Mouse (Mus musculus) myocyte (in vitro differentiated cells): ENCODE data around the gene Rasgrp2. TPM values are rescaled to one million over a fixed set of nuclear protein-coding genes. Genes with fewer than 3 reads are reported as not detected.
A peak's percentile ranks its signal among the peaks of the same experiment; 100 is the strongest.

ENCODE experiments used
- H3K27me3 ChIP-seq: one replicate; pipeline ENCODE4 v1.6.1; 2011; ENCODE audit not compliant: control insufficient read depth, insufficient read depth, insufficient read length
- H3K36me3 ChIP-seq: one replicate; pipeline ENCODE4 v1.6.1; 2011; ENCODE audit not compliant: control insufficient read depth, insufficient read depth
- H3K4me2 ChIP-seq: one replicate; pipeline ENCODE4 v1.6.1; 2011; ENCODE audit warnings: low read depth, control low read depth
- H3K4me3 ChIP-seq: one replicate; pipeline ENCODE4 v1.5.1; 2011; ENCODE audit warnings: mild to moderate bottlenecking, control low read depth, moderate library complexity
- H3K79me2 ChIP-seq: one replicate; pipeline ENCODE4 v1.6.1; 2011; ENCODE audit not compliant: control insufficient read depth, insufficient read depth
- H3ac ChIP-seq: one replicate; pipeline ENCODE4 v1.6.1; 2011; ENCODE audit not compliant: control insufficient read depth, insufficient read length
- CEBPB ChIP-seq: IDR thresholded peaks from 2 replicates; pipeline ENCODE4 v1.6.1; 2011; ENCODE audit warnings: mild to moderate bottlenecking, moderate library complexity; ENCODE audit not compliant: poor library complexity, insufficient read depth, severe bottlenecking
- E2F4 ChIP-seq: IDR thresholded peaks from one replicate; pipeline ENCODE4 v1.6.1; 2011; ENCODE audit warnings: mild to moderate bottlenecking, control low read depth, moderate library complexity; ENCODE audit not compliant: insufficient read depth
- MAX ChIP-seq: IDR thresholded peaks from one replicate; pipeline ENCODE4 v1.6.1; 2011; ENCODE audit warnings: low read depth, mild to moderate bottlenecking, control low read depth
- MYOD1 ChIP-seq, 3 experiments: IDR thresholded peaks; one replicate each; pipeline ENCODE4 v1.6.1; 2011; ENCODE audit warnings: control low read depth in 2 of 3, low read depth in 2 of 3, mild to moderate bottlenecking in 2 of 3, moderate library complexity in 1 of 3; ENCODE audit not compliant: insufficient read length in 2 of 3, control insufficient read depth in 1 of 3
- MYOG ChIP-seq, 3 experiments: IDR thresholded peaks; one replicate each; pipeline ENCODE4 v1.6.1; 2011; ENCODE audit warnings: control low read depth in 2 of 3, low read depth in 2 of 3, mild to moderate bottlenecking in 2 of 3; ENCODE audit not compliant: insufficient read length in 2 of 3, control insufficient read depth in 1 of 3, insufficient read depth in 1 of 3
- POLR2A ChIP-seq: IDR thresholded peaks from one replicate; pipeline ENCODE4 v1.6.1; 2011; ENCODE audit warnings: low read depth, mild to moderate bottlenecking, control low read depth, moderate library complexity; ENCODE audit not compliant: insufficient read length
- POLR2AphosphoS2 ChIP-seq: IDR thresholded peaks from one replicate; pipeline ENCODE4 v1.6.1; 2011; ENCODE audit warnings: low read depth, control low read depth; ENCODE audit not compliant: insufficient read length
- REST ChIP-seq: IDR thresholded peaks from one replicate; pipeline ENCODE4 v1.6.1; 2011; ENCODE audit warnings: mild to moderate bottlenecking, control low read depth, moderate library complexity; ENCODE audit not compliant: insufficient read depth, insufficient read length
- SRF ChIP-seq: IDR thresholded peaks from one replicate; pipeline ENCODE4 v1.6.1; 2011; ENCODE audit warnings: low read depth; ENCODE audit not compliant: control insufficient read depth, insufficient read length
- TCF12 ChIP-seq: IDR thresholded peaks from one replicate; pipeline ENCODE4 v1.6.1; 2011; ENCODE audit warnings: mild to moderate bottlenecking, control low read depth; ENCODE audit not compliant: poor library complexity, insufficient read depth, severe bottlenecking
- TCF3 ChIP-seq: IDR thresholded peaks from one replicate; pipeline ENCODE4 v1.6.1; 2011; ENCODE audit warnings: low read depth, control low read depth; ENCODE audit not compliant: insufficient read length
- USF1 ChIP-seq: IDR thresholded peaks from one replicate; pipeline ENCODE4 v1.6.1; 2011; ENCODE audit warnings: low read depth, mild to moderate bottlenecking, control low read depth, moderate library complexity
- polyA plus RNA-seq: library from polyadenylated mRNA; unstranded; fragments of >200 nt; fragmentation: generic; extraction: Trizol; gene quantifications from one replicate; pipeline ENCODE4 v1.2.1, GENCODE M21; 2012; ENCODE audit warnings: missing spikeins

The Rasgrp2 gene
- 8.0 TPM for polyA plus RNA-seq

GRCm38 (mm10) chr19:6399285-6400095, at the start of gene Rasgrp2:
Gene Rasgrp2, plus strand, starts transcription at chr19:6399340.
- Histone ChIP-seq H3K4me2 (peak within 1 kb of the TSS; percentile 62), H3K79me2 (no peaks in the 10 kb centered on the region), H3K27me3 (peaks cover 38% of the 10 kb centered on the region), H3K4me3 (no peak within 1 kb of the TSS), H3ac (no peak within 1 kb of the TSS), H3K36me3 (no peaks in the 10 kb centered on the region)
- TF ChIP-seq TCF3 (no peak), REST (no peak), USF1 (no peak), E2F4 (no peak), MYOG (IDR thresholded peaks at IDR 0.05; ENCODE audit: control insufficient read depth in 1 of 3, insufficient read depth in 1 of 3, insufficient read length in 2 of 3, low read depth in 2 of 3) (no peak)

GRCm38 (mm10) chr19:6351431-6352106, 47.6 kb upstream of the Rasgrp2 start:
- Histone ChIP-seq H3K4me3 (no peak overlapping the region), H3K79me2 (no peaks in the 10 kb centered on the region), H3K4me2 (no peak overlapping the region), H3K36me3 (no peaks in the 10 kb centered on the region), H3ac (no peak overlapping the region), H3K27me3 (no peaks in the 10 kb centered on the region)
- no peak for TF ChIP-seq TCF12
- TF ChIP-seq POLR2AphosphoS2 = no peak
- TF ChIP-seq REST = no peak
- no peak for TF ChIP-seq MYOD1 (IDR thresholded peaks at IDR 0.05; ENCODE audit: control insufficient read depth in 1 of 3, insufficient read length in 2 of 3, low read depth in 2 of 3)
- TF ChIP-seq E2F4 = no peak
- no peak for TF ChIP-seq MAX
- TF ChIP-seq USF1 = no peak
- TF ChIP-seq POLR2A = no peak

DNA sequence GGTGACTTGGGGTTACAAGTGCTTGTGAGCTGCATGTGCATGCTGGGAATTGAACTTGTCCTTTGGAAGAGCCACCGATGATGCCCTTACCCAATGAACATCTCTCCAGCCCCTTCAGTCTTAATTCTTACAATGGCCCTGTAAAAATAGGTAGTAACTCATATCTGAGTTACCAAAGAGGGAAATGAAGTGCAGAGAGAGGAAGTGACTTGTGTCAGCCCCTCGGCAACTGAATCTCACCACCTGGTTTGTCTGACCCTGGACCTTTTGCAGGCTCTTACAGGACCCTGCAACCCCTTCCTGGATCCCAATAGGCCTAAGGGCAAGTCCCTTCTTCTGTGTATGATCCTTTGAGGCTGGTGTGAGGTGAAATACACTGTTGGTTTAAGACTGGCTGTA, 47.0 kb upstream of the Rasgrp2 start:
- H3K36me3 ChIP-seq = no peaks in the 10 kb centered on the region
- no peak overlapping the region for H3K4me3 ChIP-seq
- H3K27me3 ChIP-seq = no peaks in the 10 kb centered on the region
- no peaks in the 10 kb centered on the region for H3K79me2 ChIP-seq
- H3ac ChIP-seq = no peak overlapping the region
- TF ChIP-seq REST (no peak), TCF12 (no peak), E2F4 (no peak), POLR2AphosphoS2 (no peak), MYOG (IDR thresholded peaks at IDR 0.05; ENCODE audit: control insufficient read depth in 1 of 3, insufficient read depth in 1 of 3, insufficient read length in 2 of 3, low read depth in 2 of 3) (no peak), SRF (no peak), MYOD1 (IDR thresholded peaks at IDR 0.05; ENCODE audit: control insufficient read depth in 1 of 3, insufficient read length in 2 of 3, low read depth in 2 of 3) (no peak), CEBPB (no peak), POLR2A (no peak), MAX (no peak), TCF3 (no peak), USF1 (no peak)
- no peak overlapping the region for H3K4me2 ChIP-seq

DNA sequence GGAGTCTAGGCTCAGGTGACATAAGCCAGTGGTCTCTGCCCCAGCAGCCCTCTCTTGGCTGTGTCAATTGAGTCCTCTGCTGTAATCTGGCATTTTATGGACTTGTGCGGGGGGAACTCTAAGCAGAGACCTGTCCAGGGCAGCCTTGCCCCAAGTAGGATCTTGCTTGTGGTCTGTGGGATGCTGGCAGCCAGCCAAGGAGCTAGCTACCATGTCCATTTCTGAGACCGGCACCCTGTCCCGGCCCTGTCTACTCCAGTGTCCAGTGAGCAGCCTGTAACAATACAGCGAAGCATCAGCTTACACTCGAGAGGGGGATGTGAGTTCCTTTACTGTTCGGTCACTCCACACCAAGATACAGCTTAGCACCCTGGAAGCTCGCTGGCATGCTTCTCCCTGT, 45.1 kb upstream of the Rasgrp2 start:
- TF ChIP-seq TCF12 (no peak), MAX (no peak), MYOD1 (IDR thresholded peaks at IDR 0.05; ENCODE audit: control insufficient read depth in 1 of 3, insufficient read length in 2 of 3, low read depth in 2 of 3) (no peak), TCF3 (no peak), POLR2A (no peak), CEBPB (no peak), SRF (no peak)
- H3K4me2 ChIP-seq = no peak overlapping the region
- H3K79me2 ChIP-seq = no peaks in the 10 kb centered on the region
- H3K4me3 ChIP-seq = no peak overlapping the region
- no peaks in the 10 kb centered on the region for H3K36me3 ChIP-seq
- H3K27me3 ChIP-seq = no peaks in the 10 kb centered on the region
- no peak overlapping the region for H3ac ChIP-seq

DNA sequence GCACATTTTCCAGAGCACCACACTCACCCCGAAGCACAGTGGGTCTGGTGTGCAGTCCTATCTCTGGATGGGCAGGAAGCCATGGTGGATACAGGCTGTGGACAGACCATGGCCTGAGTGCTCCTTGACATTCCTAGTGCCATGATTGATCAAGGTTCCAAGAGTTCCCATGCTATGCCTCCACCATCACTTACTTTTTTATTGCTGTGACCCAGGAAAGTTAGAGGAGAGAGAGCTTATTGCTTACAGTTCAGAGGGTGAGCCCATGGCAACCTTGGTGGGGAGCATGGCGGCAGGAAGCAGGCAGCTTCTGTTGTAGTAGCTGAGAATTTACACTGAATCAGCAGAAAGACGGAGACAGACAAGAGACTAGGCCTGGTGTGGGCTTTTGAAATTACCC, 37.8 kb upstream of the Rasgrp2 start:
- H3K4me2 ChIP-seq = no peak overlapping the region
- no peak overlapping the region for H3K4me3 ChIP-seq
- TF ChIP-seq MYOD1 (IDR thresholded peaks at IDR 0.05; ENCODE audit: control insufficient read depth in 1 of 3, insufficient read length in 2 of 3, low read depth in 2 of 3) (no peak), CEBPB (no peak), SRF (no peak), TCF12 (no peak), USF1 (no peak), POLR2AphosphoS2 (peak; percentile 51), MYOG (IDR thresholded peaks at IDR 0.05; ENCODE audit: control insufficient read depth in 1 of 3, insufficient read depth in 1 of 3, insufficient read length in 2 of 3, low read depth in 2 of 3) (no peak), POLR2A (no peak)
- peaks cover 21% of the 10 kb centered on the region for H3K79me2 ChIP-seq
- H3ac ChIP-seq = no peak overlapping the region
- H3K36me3 ChIP-seq = peaks cover 17% of the 10 kb centered on the region
- no peaks in the 10 kb centered on the region for H3K27me3 ChIP-seq
